Mouse (Mus musculus) thymus, adult 2 months (tissue): Measurements from ENCODE around the gene Parp16. TPM values are rescaled to one million over a fixed set of nuclear protein-coding genes. Genes with fewer than 3 reads are reported as not detected.

Source experiments
- DNase-seq: peaks from one replicate; pipeline ENCODE4 v3.0.0; 2021
- H3K27ac ChIP-seq: fragments of 200-500 bp; 2 replicates; pipeline ENCODE4 v1.5.1; 2012; ENCODE audit warnings: low read length, control low read depth; ENCODE audit not compliant: control insufficient read depth, insufficient read depth
- H3K27me3 ChIP-seq: fragments of 200-500 bp; 2 replicates; pipeline ENCODE4 v1.6.1; 2012; ENCODE audit warnings: mild to moderate bottlenecking, low read length, moderate library complexity, mixed read lengths; ENCODE audit not compliant: control insufficient read depth, insufficient read depth
- H3K36me3 ChIP-seq: fragments of 200-500 bp; 2 replicates; pipeline ENCODE4 v1.6.1; 2012; ENCODE audit warnings: mild to moderate bottlenecking, low read length, moderate library complexity; ENCODE audit not compliant: control insufficient read depth, insufficient read depth
- H3K4me1 ChIP-seq: fragments of 200-500 bp; replicated peaks from 2 replicates; pipeline ENCODE4 v1.6.1; 2012; ENCODE audit warnings: low read length; ENCODE audit not compliant: control insufficient read depth, insufficient read depth
- H3K4me3 ChIP-seq: fragments of 200-500 bp; 2 replicates; pipeline ENCODE4 v1.5.1; 2012; ENCODE audit warnings: mild to moderate bottlenecking, low read length, control low read depth, moderate library complexity; ENCODE audit not compliant: control insufficient read depth, insufficient read depth
- CTCF ChIP-seq: fragments of 200-500 bp; IDR thresholded peaks from 2 replicates; pipeline ENCODE4 v1.5.1; 2012; ENCODE audit warnings: mild to moderate bottlenecking, control low read depth, low read length, moderate library complexity, borderline replicate concordance; ENCODE audit not compliant: control insufficient read depth, poor library complexity, insufficient read depth; ENCODE audit errors: extremely low read depth
- POLR2A ChIP-seq: fragments of 200-500 bp; IDR thresholded peaks from 2 replicates; pipeline ENCODE4 v1.6.1; 2012; ENCODE audit warnings: mild to moderate bottlenecking, low read length, control low read depth, moderate library complexity; ENCODE audit not compliant: control insufficient read depth, poor library complexity, insufficient read depth; ENCODE audit errors: extremely low read depth
- WGBS: fragments of 180-500 bp; shearing (Covaris S2); methylation state at CpG from one replicate; pipeline ENCODE4 v1.1.7; 2018; 5-methylcytosine and 5-hydroxymethylcytosine counted together
- polyA plus RNA-seq: library from polyadenylated mRNA; depleted of rRNA; stranded (reverse); fragments of >200 nt; gene quantifications from 2 replicates; pipeline ENCODE4 v1.2.3, GENCODE M21; 2012

Parp16 gene
- polyA plus RNA-seq, 1 experiment: 9.3 TPM

GRCm38 (mm10) chr9:65241973-65242372 is 46.8 kb downstream of the Parp16 start:
- Histone ChIP-seq H3K36me3 (no peaks in the 10 kb centered on the region), H3K27ac (no peak overlapping the region), H3K4me1 (peaks cover 14% of the 10 kb centered on the region), H3K27me3 (no peaks in the 10 kb centered on the region), H3K4me3 (no peak overlapping the region)
- DNase-seq: no peak
- TF ChIP-seq CTCF: no peak
- no peak for TF ChIP-seq POLR2A
- 72% methylated on average over 5 of the region's 5 CpGs for WGBS

DNA sequence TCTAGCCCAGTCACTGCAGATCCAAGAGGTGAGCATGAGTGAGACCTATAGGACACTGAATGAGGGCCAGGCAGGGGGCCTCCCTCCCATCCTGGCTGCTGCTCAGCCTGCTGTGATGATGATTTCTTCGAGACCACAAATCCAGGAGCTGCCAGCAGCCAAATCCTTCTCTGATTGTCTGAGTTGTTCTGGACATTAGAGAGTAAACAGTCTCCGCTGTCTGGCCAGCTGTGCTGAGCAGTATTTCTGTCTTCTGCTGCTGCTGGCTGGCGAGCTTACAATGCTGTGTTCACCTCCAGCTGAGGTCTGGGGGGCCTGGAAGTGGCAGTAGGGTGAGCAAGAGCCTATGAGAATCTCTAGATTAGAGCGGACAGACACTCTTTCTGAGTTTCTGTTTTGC is 48.1 kb downstream of the Parp16 start:
- Histone ChIP-seq H3K4me3 (no peak overlapping the region), H3K27ac (no peak overlapping the region), H3K27me3 (no peaks in the 10 kb centered on the region), H3K36me3 (no peaks in the 10 kb centered on the region), H3K4me1 (peaks cover 12% of the 10 kb centered on the region)
- TF ChIP-seq CTCF (no peak), POLR2A (no peak)
- no peak for DNase-seq
- WGBS: 87% methylated on average over 4 of the region's 4 CpGs

GRCm38 (mm10) chr9:65244036-65244806 is 49.1 kb downstream of the Parp16 start:
- TF ChIP-seq POLR2A (no peak), CTCF (no peak)
- Histone ChIP-seq H3K4me3 (no peak overlapping the region), H3K27ac (no peak overlapping the region), H3K27me3 (no peaks in the 10 kb centered on the region), H3K4me1 (peaks cover 8% of the 10 kb centered on the region), H3K36me3 (no peaks in the 10 kb centered on the region)
- WGBS: 76% methylated on average over 9 of the region's 9 CpGs
- no peak for DNase-seq

GRCm38 (mm10) chr9:65247502-65248376 is 52.6 kb downstream of the Parp16 start:
- Histone ChIP-seq H3K36me3 (no peaks in the 10 kb centered on the region), H3K4me1 (peaks cover 8% of the 10 kb centered on the region), H3K27me3 (no peaks in the 10 kb centered on the region), H3K27ac (no peak overlapping the region), H3K4me3 (no peak overlapping the region)
- 75% methylated on average over 16 of the region's 16 CpGs for WGBS
- TF ChIP-seq CTCF (no peak), POLR2A (no peak)
- DNase-seq: no peak

DNA sequence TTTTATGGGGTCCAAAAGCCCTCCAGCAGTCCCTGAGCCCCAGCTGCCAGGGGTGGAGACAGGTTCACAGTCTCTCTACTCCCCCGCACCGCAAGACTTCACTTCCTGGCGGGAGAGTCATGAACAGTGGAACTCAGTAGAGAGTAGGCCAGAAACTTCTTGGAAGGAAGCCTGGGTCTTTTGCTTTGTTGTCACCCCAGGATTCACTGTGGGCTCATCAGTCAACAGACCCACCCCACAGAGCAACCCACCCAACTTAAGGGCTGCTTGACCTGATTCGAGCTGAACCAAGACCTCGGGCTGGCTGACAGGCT is 53.2 kb downstream of the Parp16 start:
- H3K36me3 ChIP-seq: no peaks in the 10 kb centered on the region
- no peak overlapping the region for H3K4me3 ChIP-seq
- H3K27ac ChIP-seq: no peak overlapping the region
- peaks cover 8% of the 10 kb centered on the region for H3K4me1 ChIP-seq
- WGBS: 32% methylated on average over 5 of the region's 5 CpGs
- TF ChIP-seq CTCF: no peak
- no peaks in the 10 kb centered on the region for H3K27me3 ChIP-seq
- peak; percentile 23 for DNase-seq

DNA sequence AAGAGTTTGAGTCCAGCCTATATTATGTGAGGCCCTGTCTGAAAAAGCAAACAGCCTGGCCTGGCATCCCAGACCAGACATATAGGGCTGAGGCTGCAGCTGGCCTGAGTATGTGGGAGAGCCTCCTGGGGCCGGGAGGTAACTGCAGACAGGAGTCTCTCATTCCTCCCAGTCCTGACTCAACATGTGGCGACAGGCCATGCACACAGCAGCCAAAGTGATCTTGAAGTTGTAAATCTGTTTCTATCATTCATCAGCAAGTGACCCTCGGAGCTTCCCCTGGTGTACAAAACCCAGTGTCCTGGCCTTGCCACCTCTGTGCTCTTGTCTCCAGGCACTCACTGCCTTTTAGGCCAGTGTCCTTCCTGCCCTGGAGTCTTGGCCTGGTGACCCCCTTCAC is 56.9 kb downstream of the Parp16 start:
- no peak for DNase-seq

More for the DNA sequence above, 56.9 kb downstream of the Parp16 start:
- no peak overlapping the region for H3K4me3 ChIP-seq
- TF ChIP-seq POLR2A (no peak), CTCF (no peak)
- no peak overlapping the region for H3K27ac ChIP-seq
- H3K4me1 ChIP-seq: peaks cover 8% of the 10 kb centered on the region
- no peaks in the 10 kb centered on the region for H3K27me3 ChIP-seq
- H3K36me3 ChIP-seq: no peaks in the 10 kb centered on the region
- 88% methylated on average over 3 of the region's 3 CpGs for WGBS
